Mouse (Mus musculus): ENCODE data around the gene Mthfd1.

Mthfd1 gene

DNA sequence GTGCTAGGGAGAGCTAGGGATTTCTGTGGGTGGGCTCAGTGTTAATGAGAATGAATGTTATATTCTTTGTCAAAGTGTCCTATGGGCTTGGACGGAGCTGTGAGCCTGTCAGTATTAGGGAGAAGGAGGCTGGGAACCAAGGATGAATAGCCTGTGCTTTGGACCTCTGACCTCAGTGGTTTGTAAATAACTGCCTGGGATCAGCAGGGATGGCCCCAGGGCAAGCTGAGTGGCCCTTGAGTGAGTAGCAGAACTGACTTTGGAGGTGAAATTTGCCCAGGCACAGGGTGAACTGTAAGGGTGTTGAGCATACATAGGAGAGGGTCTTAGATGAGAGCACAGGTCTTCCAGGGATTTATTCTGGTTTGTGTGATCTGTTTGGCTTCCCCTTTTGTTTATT is 8.8 kb downstream of the Mthfd1 start:
- no peak for DNase-seq (ENCODE audit: low spot score)

DNA sequence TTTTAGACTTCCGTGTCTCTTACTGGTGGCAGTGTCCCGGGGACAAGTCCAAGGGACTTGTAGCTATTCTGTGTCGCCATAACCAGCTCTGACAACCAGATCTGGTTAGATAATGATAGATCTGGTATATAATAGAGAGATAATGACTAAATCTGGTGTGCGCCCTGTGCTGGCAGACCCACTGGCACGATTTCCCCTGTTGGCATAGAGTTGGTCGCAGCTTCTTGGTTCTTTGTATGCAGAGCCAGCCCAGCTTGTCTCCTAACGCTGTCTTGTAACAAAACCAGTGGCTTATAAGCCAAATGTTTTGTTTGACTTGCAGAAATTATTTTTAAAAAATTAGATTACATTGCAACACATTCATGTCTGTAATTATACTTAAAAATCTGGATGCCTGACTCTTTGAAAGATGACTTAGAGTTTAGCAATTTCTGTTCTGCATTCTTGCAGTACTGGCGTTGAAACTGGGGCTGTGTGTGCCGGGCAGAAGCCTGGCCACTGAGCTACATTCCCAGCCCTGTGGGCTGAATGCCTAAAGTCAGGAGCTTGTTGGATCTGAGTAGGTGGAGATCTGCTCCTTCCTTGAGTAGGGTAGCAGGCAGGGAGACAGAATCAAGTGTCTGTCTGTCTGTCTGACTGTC is 9.3 kb downstream of the Mthfd1 start:
- no peak for DNase-seq (ENCODE audit: low spot score)

DNA sequence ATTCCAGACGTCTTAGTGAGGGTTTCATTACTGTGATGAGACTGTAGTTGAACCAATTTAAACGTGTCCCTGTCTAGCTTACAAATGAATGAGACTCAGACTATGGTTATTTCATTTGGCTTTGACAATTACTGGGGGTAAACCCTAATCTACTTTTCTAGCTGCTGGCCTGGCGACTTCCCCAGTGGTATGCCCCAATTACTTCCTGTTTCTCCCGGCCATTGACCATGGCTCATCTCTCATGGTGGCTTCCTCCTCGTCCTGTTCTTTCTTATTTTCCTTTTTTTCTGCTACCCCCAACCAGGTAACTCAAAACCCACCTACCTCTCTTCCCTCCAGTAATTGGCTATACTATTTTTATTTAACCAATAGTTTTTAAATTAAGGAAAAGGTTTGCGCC is 9.9 kb downstream of the Mthfd1 start:
- DNase-seq (ENCODE audit: low spot score): no peak

DNA sequence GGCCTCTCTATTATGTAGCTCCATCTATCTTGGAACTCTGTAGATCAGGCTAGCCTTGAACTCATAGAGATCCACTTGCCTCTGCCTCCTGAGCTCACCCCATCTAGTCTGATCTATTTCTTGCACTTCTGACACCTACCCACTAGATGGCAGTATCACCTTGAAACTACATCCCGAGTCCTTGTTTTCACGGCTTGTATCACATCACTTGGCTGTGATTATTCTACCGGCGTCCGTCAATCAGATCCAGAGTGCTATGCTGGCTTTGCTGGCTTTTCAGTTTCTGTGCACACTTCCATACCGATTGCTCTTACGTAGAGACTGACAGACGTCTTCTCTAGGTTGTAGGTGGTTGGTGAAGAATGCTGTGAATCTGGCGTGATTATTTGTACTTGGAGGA is 11.8 kb downstream of the Mthfd1 start:
- no peak for DNase-seq (ENCODE audit: low spot score)

DNA sequence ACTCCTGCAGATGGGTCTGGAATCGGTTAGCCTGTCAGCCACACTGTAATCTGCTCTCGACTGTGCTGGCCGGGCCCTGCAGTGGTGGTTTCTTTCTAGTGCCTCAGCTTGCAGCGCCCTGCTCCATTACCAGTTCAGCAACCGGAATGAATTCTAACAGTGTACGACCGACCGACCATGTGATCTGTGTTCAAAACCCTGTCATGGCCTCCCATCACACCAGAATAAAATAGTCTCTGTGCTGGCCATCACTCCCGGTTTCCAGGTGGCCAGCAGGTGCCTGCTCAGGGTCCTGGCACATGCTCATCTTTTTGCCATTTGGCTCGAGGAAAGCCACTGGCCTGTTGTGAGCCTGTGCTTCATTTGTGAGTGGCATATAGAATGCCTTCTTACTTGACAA is 13.6 kb downstream of the Mthfd1 start:
- no peak for DNase-seq (ENCODE audit: low spot score)

DNA sequence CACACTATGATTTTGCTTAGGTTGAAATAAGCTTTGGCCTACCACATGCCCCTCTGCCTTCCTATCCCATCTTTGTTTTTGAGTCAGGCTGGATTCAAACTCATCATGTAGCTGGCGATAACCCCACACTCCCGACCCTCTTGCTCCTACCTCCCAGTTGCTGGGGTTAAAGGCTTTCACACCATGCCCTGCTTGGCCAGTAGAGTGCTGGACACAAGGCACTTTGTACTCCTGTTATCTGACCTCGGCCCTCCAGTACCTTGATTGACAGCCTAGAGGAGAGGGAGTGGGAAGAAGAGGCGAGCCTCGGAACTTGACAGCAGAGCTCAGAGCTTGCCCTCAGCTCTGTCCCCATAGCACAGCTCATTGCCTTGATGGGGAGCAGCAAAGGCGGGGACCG is 14.1 kb downstream of the Mthfd1 start:
- DNase-seq (ENCODE audit: low spot score): no peak

DNA sequence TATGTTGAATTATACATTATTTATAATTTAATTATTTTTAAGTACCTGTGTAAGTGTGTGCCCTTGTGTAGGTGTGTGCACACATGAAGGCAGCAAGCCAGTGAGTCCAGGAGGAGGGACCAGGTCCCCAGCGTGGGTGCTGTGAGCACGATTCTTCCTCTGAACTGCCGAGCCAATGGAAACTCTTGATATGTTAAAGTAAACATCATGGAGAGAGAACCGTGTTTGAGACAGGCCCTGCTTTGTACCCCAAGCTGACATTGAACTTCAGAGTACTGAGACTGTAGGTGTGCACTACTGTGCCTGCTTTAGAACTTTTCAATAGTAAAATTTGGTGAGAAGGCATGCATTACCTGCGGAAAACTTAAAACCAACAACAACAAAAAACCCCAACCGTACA is 16.4 kb downstream of the Mthfd1 start:
- no peak for DNase-seq (ENCODE audit: low spot score)

DNA sequence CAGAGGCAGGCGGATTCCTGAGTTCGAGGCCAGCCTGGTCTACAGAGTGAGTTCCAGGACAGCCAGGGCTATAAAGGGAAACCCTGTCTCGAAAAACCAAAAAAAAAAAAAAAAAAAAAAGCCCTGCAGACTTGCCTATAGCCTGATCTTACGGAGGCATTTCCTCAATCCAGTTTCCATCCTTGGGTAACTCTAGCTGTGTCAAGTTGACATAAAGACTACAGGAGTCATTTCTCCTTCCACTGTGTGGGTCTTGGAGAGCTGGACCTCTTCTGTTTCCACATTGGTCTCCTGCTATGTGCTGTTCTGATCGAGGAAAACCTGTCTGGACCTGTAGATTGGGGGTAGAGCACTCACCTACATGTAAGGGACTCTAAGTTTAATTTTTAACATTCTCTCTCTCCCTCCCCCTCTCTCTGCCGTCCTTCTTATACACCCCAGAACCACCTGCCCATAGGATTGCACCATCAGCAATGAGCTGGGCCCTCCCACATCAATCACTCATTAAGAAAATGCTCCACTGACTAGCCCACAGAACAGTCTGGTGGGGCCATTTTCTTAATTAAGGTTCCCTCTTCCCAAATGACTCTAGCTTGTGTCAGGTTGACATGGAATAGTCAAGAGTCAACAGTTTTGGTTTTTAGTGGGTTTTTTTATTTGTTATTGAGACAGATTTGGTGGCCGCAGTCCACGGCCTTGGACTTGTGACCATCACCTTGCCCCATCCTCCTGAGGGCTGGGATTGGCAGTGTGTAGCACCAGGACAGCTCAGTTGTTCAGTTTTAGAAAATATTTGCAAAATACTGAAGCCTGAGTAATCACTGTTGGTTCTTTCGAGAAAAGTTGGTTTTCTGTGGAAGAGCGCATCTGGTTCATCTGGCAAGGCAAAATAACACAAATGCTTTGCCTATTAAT is 17.8 kb downstream of the Mthfd1 start:
- DNase-seq (ENCODE audit: low spot score): no peak

DNA sequence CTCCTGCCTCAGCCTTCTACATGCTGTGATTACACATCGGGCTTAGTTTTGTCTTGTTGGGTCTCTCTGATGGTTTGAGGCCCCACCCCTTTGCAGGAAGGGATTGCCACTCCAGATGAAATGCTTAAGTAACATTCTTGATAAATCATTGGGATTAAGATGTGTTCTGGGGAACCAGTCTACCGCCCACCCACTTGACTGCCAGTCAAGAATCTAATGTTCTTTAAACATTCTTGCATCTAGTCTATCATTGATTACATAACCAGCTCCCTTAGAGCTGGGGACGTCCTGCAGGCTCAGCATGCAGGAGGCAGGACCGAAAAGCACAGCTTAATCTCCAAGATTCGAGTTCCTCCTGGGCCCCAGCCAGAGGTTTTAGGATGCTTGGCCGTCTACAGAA is 23.1 kb downstream of the Mthfd1 start:
- DNase-seq (ENCODE audit: low spot score): no peak

DNA sequence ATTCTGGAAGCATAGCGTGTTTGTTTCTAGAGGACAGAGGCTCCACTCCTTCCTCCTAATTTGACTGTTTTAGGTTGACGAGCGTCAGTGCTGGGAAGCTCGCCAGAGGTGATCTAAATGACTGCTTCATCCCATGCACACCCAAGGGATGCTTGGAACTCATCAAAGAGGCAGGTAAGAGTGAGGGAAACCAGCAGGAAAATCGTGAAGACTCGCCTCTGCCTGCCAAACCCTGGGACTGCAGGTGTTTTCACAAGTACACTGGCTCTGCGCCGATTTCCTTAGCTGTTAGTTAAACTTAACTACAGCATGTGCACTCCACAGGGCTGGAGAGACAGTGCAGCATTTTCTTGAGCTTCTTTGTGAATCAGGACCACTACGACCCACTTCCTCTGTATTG is 25.5 kb downstream of the Mthfd1 start:
- DNase-seq (ENCODE audit: low spot score): no peak

DNA sequence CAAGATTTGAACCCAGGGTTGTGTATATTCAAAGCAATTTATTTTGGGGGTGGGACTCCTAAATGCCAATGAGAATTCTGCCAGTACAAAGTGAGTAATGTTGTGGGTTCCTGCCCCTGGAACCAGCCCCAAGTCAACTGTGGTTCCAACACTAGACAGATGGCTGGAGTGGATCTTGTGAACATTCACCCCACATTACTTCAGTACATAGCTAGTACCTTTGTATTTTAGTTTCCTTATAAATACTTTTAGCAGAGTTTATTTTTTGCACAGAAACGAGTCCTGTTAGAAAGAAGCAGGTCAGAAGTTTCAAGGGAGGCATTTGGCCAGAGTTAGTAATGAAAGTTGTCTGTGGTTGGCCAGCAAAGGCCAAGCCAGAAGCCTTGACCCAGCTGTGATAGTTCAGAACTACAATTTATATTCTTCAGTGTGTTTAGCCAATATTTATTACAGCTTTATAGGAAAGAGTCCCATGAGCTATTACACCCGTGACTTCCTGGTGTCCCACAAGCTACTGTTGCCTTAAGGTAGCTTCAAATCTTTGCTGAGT is 26.1 kb downstream of the Mthfd1 start:
- no peak for DNase-seq (ENCODE audit: low spot score)

DNA sequence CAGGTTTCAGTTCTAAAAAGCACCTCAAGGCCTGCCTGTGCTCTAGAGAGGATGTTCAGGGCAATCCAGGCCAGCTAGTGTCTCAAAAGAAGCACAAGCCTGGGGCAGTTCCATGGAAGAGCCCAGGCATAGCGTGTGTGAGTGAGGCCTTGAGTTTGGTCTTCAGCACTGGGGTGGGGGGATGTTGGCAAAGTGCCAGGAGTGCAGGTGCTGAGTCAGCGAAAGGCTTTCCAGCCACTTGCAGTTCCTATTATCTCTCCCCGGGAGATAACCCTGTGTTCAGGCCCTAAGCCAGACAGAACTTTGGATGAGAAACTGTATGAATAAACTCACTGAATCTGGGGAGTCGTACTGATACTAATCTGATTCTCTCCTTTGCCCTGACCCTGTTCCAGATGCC is 27.0 kb downstream of the Mthfd1 start:
- DNase-seq (ENCODE audit: low spot score): peak; percentile 49

DNA sequence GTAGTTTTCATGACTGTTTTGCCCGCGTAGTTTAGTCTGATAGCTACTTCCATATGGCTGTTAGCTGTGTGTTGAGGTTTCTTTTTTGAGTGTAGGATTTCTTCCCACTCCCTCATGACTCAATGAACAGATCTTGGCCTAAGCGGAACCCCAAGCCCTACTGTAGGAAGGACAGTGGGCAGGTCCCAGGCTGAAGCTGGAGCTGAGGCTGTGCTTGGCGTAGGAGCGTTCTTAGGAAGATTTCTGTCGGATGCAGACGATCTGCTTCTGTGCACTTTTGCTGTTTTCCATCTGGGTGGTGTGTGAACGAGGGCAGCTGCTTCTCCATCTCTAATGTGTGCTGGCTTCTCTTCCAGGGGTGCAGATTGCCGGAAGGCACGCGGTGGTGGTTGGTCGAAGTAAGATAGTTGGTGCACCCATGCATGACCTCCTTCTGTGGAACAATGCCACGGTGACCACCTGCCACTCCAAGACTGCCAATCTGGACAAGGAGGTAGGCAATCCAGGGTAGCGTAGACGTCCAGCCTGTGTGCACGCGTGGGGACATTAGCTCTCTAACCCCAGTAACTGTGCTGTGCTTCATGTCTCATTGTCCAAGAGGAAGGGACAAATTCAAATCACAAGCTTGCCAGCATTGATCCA is 27.6 kb downstream of the Mthfd1 start:
- DNase-seq (ENCODE audit: low spot score): no peak

DNA sequence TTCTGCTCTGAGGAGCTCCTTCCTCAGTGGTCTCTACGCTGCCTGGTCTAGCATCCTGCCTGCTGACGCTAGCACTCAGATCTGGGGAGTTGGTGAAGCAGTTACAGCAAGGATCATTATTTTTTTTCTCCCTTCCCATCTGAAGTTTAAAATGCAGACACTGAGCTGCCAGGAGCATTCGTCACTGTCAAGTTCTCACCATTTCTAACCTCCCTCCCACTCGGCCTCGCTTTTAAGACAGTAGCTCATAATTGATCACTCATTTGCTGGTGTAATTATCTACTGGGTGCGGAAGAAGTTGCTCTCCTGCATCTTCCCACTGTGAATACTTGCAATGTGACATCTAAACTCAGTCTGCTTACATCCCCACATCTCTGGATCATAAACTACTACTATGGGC is 30.3 kb downstream of the Mthfd1 start:
- no peak for DNase-seq (ENCODE audit: low spot score)

DNA sequence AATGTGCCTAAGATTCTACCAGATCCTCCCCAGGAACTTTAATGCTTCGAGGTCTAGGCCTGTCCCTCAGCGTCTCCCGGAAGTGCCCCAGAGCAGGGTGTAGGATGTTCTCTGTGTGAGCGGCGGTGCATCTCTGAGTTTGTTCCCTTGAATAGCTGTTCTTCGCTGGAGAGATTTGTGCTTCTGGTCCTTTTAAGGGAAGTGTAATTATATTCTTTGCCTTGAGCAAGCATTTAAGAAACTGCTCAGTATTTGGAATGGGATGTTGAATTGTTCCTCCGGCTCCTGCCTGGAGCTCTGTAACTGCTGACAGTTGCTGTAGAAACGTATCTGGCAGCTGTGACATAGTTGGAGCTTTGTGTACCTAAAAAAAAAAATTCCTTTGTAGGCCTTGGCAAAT is 32.9 kb downstream of the Mthfd1 start:
- no peak for DNase-seq (ENCODE audit: low spot score)

DNA sequence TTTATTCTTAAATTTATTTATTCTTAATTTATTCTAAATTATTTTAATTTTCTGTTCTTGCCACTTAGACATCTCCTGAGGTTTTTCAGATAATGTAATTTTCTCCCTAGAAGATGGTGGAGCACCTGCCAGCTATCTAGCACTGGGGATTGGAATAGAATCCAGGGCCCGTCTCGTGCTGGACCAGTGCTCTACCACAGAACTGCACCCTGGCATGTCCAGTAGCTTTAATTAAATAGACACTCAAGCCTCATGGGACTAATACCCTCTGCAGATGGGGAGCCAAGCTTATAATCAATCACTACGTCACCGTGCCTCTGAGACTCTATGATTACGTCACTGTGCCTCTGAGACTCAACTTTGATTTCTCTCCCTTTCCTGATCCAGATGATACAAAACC is 33.4 kb downstream of the Mthfd1 start:
- no peak for DNase-seq (ENCODE audit: low spot score)

DNA sequence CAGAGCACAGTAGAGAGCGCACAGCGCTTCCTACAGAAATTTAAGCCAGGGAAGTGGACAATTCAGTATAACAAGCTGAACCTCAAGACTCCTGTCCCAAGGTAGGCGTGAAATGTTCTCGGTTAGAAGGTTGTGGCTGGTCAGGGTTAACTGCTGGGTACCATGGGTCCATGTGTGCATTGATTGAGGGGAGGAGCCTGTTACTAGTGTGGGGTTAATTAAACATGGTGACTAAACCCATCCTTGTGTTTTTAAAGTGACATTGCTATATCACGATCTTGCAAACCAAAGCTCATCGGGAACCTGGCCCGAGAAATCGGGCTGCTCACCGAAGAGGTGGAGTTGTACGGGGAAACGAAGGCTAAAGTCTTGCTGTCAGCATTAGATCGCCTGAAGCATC is 34.3 kb downstream of the Mthfd1 start:
- DNase-seq (ENCODE audit: low spot score): no peak

DNA sequence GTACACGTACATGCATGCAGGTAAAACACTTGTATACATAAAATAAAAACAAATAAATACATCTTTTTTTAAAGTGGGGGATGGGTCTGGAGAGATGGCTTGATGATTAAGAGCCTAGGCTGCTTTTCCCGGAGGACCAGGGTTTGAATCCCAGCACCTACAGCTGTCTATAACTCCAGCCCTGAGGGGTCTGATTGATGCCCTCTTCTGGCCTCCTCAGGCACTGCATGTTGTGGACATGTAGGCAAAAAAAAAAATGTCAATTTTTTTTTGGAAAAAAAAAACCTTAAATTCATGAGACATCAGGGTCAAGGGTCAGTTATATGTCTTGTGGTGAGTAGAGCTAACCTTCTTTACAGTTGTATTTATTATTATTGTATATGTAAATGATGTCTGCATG is 35.2 kb downstream of the Mthfd1 start:
- DNase-seq (ENCODE audit: low spot score): no peak

DNA sequence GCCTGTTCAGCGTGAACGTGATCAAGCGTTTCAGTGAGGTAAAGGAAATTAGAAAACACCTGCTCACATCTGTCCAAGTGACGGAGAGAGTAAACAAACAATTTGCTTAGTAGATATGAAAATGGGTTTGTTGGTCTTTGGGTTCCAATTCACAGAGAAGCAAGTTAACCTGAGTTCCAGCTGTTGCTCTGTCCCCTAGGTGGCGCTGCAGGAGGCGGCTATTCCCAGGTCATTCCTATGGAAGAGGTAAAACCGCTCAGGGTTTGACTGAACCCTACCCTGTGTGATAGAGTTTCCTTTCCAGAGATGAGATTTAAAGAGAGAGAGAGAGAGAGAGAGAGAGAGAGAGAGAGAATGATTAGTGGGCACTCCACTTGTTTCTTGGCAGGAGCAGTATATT is 38.1 kb downstream of the Mthfd1 start:
- DNase-seq (ENCODE audit: low spot score): peak; percentile 61

DNA sequence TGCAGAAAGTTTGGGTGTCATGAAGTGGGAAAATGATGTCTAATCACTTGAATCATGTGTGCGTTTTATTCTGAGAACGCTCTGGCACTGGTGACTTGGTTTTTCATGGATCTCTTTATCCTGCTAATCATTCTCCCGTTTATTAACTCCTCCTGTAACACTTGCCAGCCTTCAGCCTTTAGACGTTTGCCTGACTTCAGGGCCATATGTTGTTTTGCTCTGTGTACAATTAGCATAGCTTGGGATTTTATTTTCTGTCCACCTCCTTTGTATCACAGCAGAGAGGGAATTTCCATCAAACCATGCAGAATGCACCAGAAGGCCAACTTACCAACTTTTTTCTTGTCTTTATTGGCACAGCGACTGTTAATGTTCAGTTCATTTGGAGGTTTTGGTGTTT is 42.7 kb downstream of the Mthfd1 start:
- no peak for DNase-seq (ENCODE audit: low spot score)

DNA sequence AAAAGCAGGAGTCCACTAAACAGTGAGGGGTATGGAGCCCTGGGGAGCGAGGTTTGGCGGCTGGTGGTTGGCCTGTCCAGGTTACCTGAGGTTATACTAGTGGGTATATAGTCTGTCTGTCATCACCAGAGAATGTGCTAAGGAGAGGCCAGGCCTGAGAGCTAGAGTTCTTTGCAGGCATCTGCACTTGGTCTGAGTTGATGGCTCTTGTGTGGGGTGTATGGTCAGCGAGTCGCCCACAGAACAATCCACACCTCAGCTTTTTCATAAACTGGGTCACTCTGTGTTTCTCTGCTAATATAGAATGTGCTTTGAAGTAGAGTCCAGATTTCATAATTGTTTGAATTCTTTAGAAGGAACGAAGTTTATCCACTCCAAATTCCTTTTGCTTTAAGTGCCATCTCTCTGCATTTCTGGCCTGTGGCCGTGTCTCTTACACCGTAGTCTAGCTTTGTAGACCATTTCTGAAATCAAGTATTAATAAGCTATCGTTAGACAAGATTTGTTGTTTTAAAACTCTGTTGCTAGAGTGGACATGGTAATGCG is 44.3 kb downstream of the Mthfd1 start:
- no peak for DNase-seq (ENCODE audit: low spot score)

DNA sequence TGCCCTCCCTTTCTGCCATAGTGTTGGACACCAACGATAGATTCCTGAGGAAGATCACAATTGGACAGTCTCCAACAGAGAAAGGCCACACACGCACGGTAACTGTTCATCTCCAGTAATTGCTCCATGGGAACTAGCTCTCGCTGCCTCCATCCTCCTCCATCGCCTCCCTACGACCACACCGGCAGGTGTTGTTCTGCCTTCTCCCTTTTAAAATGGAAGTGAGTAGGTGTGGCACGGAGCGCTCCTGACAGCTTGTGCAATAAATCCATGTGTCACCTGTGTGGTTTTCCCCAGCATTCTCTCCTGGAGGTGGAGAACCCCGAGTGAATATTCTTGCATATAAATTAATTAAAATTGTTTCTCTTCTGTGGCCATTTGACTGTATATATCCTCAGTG is 45.3 kb downstream of the Mthfd1 start:
- no peak for DNase-seq (ENCODE audit: low spot score)

DNA sequence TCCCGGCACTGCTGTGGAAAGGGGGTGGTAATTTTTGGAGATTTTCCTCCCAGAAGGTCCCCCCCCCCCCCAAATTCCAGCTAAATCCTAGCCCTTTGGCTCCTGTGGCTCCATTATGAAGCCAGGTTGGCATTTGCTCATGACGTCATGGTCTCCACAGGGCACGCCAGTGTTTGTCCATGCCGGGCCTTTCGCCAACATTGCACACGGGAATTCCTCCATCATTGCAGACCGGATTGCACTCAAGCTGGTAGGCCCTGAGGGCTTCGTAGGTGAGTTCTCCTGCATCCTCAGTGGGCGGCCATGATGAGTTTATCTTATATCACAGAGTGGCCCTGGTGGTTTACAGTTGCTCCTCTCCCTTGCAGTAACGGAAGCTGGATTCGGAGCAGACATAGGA is 48.4 kb downstream of the Mthfd1 start:
- DNase-seq (ENCODE audit: low spot score): no peak
